Mouse (Mus musculus) gastrocnemius, adult 2 months (tissue): ENCODE results near the gene Ano3. TPM values are rescaled to one million over a fixed set of nuclear protein-coding genes. Genes with fewer than 3 reads are reported as not detected.
A peak's percentile ranks its signal among the peaks of the same experiment; 100 is the strongest.

Source experiments
- DNase-seq: peaks from one replicate; pipeline ENCODE4 v3.0.0; 2022
- H3K27ac ChIP-seq: fragments of 200-600 bp; 2 replicates; pipeline ENCODE4 v1.8.1; 2022; ENCODE audit warnings: mild to moderate bottlenecking
- H3K4me3 ChIP-seq: fragments of 200-600 bp; 2 replicates; pipeline ENCODE4 v1.8.1; 2022; ENCODE audit warnings: mild to moderate bottlenecking, moderate library complexity
- CTCF ChIP-seq: fragments of 200-600 bp; IDR thresholded peaks from 2 replicates; pipeline ENCODE4 v1.8.1; 2022; ENCODE audit warnings: antibody characterized with exemption, mild to moderate bottlenecking, moderate library complexity
- intact Hi-C: fragments of 180-260 bp; cut with DNase I; formaldehyde crosslinking; loops from one replicate; pipeline ENCODE4 v1.15.1; 2025
- total RNA-seq, 2 experiments: library from RNA; stranded (reverse); gene quantifications; 2 replicates each; pipeline ENCODE4 v1.2.3; 2021

The Ano3 gene
- total RNA-seq, 2 experiments from 2014 or later: 0.22 TPM; not detected in 1

DNA sequence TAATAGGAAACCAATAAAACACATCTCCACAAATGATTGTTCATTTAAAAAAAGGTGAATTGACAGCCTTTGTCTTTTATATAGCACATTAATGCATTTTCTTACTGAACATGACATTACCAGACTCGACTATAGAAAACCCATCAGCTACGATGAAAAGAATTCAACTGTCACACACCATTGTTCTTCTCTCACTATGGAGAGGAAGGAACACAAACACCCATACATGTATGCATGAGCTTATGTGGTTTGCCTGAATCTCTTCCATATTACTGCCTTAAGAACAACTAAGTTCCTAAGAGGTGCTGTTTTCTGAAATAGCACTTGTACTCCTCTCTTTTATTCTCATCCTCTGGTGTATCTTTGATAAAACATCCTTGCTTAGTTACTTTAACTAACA lies 191.3 kb downstream of the Ano3 start:
- H3K4me3 ChIP-seq: no peak overlapping the region
- no peak overlapping the region for H3K27ac ChIP-seq
- intact Hi-C loops: no loop called here
- no peak for DNase-seq
- TF ChIP-seq CTCF: no peak

- Histone ChIP-seq H3K27ac (no peak overlapping the region), H3K4me3 (no peak overlapping the region)
- intact Hi-C loops: no loop called here
- DNase-seq: no peak
- no peak for TF ChIP-seq CTCF
Measured at GRCm38 (mm10) chr2:110757556-110757955, 193.2 kb downstream of the Ano3 start.

GRCm38 (mm10) chr2:110740493-110740892 lies 210.2 kb downstream of the Ano3 start:
- Histone ChIP-seq H3K27ac (no peak overlapping the region), H3K4me3 (no peak overlapping the region)
- no peak for TF ChIP-seq CTCF
- DNase-seq: no peak
- intact Hi-C loops: no loop called here

DNA sequence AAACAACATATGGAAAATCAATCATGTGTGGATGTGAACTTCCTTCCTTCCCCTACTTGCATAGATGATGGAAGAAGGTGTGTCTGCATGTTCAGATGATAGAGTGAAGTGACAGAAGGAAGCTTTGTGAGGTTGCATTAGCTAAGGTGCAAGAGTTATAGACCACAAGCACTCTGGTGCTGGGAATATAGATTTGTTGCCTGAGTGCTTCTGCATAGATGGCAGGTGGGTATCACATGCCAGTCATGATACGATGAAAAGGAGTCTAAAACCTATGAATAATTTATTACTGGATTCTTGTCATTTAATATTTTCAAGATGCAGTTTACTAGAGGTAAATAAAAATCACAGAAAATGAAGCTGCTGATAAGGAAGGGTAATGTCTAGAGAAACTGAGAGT lies 210.9 kb downstream of the Ano3 start:
- intact Hi-C loops: no loop called here
- H3K27ac ChIP-seq: no peak overlapping the region
- no peak overlapping the region for H3K4me3 ChIP-seq
- no peak for TF ChIP-seq CTCF
- no peak for DNase-seq

GRCm38 (mm10) chr2:110737981-110738380 lies 212.7 kb downstream of the Ano3 start:
- no peak for DNase-seq
- Histone ChIP-seq H3K4me3 (no peak overlapping the region), H3K27ac (no peak overlapping the region)
- TF ChIP-seq CTCF: no peak
- intact Hi-C loops: no loop called here

- TF ChIP-seq CTCF: no peak
- Histone ChIP-seq H3K4me3 (no peak overlapping the region), H3K27ac (no peak overlapping the region)
- intact Hi-C loops: no loop called here
- DNase-seq: no peak
Measured at GRCm38 (mm10) chr2:110737236-110737635, 213.5 kb downstream of the Ano3 start.

GRCm38 (mm10) chr2:110726106-110726505 lies 224.6 kb downstream of the Ano3 start:
- DNase-seq: no peak
- Histone ChIP-seq H3K4me3 (no peak overlapping the region), H3K27ac (no peak overlapping the region)
- intact Hi-C loops: no loop called here
- TF ChIP-seq CTCF: no peak

- Histone ChIP-seq H3K27ac (no peak overlapping the region), H3K4me3 (no peak overlapping the region)
- intact Hi-C loops: no loop called here
- no peak for DNase-seq
- no peak for TF ChIP-seq CTCF
Measured at GRCm38 (mm10) chr2:110722208-110722607, 228.5 kb downstream of the Ano3 start.

DNA sequence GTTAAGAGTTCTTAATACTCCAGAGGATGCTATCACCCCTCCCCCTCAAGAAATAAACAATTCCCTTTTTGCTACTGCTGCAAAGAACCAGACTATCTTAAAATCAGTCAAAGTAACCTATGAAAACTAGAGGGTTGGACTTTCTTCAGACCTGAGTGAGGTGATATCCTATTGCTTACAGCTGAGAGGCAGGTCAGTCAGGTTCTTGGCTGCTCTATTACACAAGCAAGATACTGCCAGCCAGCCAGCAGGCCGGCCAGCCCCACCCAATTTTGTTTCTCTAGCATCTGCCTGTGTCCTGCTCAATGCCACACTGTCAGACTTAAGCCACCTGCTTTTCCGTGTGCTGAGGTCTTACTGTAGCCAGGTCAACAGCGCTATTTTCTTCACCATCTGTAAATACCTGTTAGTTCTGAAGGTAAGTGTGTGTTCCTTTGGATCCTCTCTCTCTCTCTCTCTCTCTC lies 229.4 kb downstream of the Ano3 start, which contains the start of gene Muc15:
Muc15 (plus strand) TSS at position 51 of the 464 bp plus-strand sequence.
- intact Hi-C loops: no loop called here
- no peak within 1 kb of the TSS for H3K27ac ChIP-seq
- no peak for DNase-seq
- TF ChIP-seq CTCF: no peak
- no peak within 1 kb of the TSS for H3K4me3 ChIP-seq

GRCm38 (mm10) chr2:110719051-110719450 lies 231.7 kb downstream of the Ano3 start:
- H3K4me3 ChIP-seq: no peak overlapping the region
- intact Hi-C loops: no loop called here
- no peak overlapping the region for H3K27ac ChIP-seq
- no peak for TF ChIP-seq CTCF
- DNase-seq: no peak

DNA sequence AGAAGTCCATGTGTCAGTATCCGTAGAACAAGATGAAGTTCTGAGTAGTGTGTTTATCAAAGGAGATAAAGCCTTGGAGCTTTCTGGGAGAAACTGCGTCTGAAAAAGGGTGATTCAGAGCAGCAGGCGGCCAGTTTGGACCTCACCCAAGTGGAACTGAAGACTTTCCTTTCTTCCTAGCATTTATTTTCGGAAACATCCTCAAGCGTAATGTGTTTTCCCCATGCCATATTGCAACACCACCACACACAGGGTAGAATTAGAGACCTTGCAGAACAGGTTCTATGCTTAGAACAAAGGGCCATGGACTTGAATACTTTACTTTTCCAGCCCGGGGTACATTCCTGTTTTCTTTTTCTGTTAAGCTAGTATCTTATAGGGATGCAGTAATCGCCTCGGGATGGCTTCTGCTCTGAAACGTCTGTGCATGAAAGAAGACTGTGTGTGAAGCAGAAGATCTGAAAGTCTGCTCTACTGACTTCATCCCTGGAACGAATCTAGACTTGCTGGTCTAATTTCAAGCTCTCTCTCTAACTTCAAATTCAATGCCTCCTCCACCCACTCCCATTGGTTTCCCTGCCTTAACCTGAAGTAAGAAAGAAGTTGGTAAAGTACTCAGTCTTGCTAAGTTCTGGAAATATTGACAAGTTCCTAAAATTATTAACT lies 240.5 kb downstream of the Ano3 start:
- peak; percentile 46 for DNase-seq
- TF ChIP-seq CTCF: no peak
- H3K27ac ChIP-seq: no peak overlapping the region
- intact Hi-C loops: no loop called here
- H3K4me3 ChIP-seq: no peak overlapping the region

DNA sequence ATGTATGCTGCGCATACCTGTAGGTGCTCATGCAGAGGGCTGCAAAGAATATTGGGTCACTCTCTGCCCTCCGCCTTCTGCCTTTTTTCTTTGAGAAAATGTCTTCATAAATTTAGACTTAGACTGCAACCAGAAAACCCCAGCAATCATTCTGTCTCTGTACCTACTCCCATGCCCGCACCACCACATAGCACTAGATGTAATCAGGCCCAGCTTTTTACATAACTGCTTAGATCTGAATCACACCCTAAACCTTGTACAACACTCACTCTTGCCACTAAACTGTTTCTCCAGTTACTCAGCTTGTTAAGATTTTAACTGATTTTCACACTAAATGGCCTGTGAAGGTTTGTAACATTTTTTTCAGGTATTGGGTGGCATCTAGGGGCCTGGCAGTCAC lies 241.3 kb downstream of the Ano3 start:
- intact Hi-C loops: no loop called here
- DNase-seq: no peak
- Histone ChIP-seq H3K4me3 (no peak overlapping the region), H3K27ac (no peak overlapping the region)
- TF ChIP-seq CTCF: no peak

- no peak for TF ChIP-seq CTCF
- no peak for DNase-seq
- intact Hi-C loops: no loop called here
Measured at GRCm38 (mm10) chr2:110671071-110671624, 279.6 kb downstream of the Ano3 start.

DNA sequence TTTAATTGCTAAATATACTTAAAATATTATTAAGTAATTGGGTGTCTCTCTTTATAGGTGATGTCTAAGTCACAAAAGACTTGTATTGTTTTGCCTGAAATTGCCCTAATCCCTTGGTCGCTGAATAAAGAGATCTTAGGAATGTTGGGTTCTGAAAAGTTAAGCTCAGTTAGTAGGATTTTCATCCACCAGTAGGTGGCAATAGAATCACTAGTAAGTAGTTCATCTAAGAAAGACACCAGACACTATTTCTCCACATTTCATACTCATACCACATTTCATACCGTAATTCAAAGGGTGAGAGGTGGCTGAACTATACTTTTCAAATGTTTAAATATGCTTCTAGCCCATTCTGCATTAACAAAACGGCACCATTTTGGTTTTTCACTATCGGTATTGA lies 287.4 kb downstream of the Ano3 start:
- no peak for DNase-seq

More at GRCm38 (mm10) chr2:110671071-110671624, 279.6 kb downstream of the Ano3 start:
- Histone ChIP-seq H3K27ac (no peak overlapping the region), H3K4me3 (no peak overlapping the region)

More for the DNA sequence above, 287.4 kb downstream of the Ano3 start:
- intact Hi-C loops: loop anchor here (5.0 to 10.0 kb wide), 2 partner anchors 319 to 391 kb away; no protein-coding TSS in a partner anchor
- Histone ChIP-seq H3K4me3 (no peak overlapping the region), H3K27ac (no peak overlapping the region)
- TF ChIP-seq CTCF: peak; percentile 60
